Mouse (Mus musculus) heart, adult 8-10 months (tissue): ENCODE measurements around the gene Foxb1. TPM values are rescaled to one million over a fixed set of nuclear protein-coding genes. Genes with fewer than 3 reads are reported as not detected.

Source experiments
- DNase-seq: peaks from one replicate; pipeline ENCODE4 v3.0.0; 2022; ENCODE audit warnings: low spot score
- total RNA-seq, 4 experiments: library from RNA; stranded (reverse); gene quantifications; 2 replicates each; pipeline ENCODE4 v1.2.4; 2022

The Foxb1 gene
- total RNA-seq: not detected

GRCm38 (mm10) chr9:69760371-69761301 is at the start of gene Foxb1:
Gene Foxb1 (minus strand): TSS chr9:69760940.
- no peak for DNase-seq

- DNase-seq: no peak
Observed at GRCm38 (mm10) chr9:69790562-69790961, 29.8 kb upstream of the Foxb1 start.

- DNase-seq: no peak
Observed at GRCm38 (mm10) chr9:69779996-69780395, 19.3 kb upstream of the Foxb1 start.

GRCm38 (mm10) chr9:69769949-69770585 is 9.3 kb upstream of the Foxb1 start:
- no peak for DNase-seq

GRCm38 (mm10) chr9:69769091-69769948 is 8.6 kb upstream of the Foxb1 start:
- no peak for DNase-seq

- no peak for DNase-seq
Observed at GRCm38 (mm10) chr9:69768136-69768875, 7.6 kb upstream of the Foxb1 start.

GRCm38 (mm10) chr9:69767421-69767820 is 6.7 kb upstream of the Foxb1 start:
- DNase-seq: no peak

GRCm38 (mm10) chr9:69766936-69767335 is 6.2 kb upstream of the Foxb1 start:
- no peak for DNase-seq

GRCm38 (mm10) chr9:69766301-69766700 is 5.6 kb upstream of the Foxb1 start:
- DNase-seq: no peak

- no peak for DNase-seq
Observed at GRCm38 (mm10) chr9:69765483-69766050, 4.8 kb upstream of the Foxb1 start.

GRCm38 (mm10) chr9:69764586-69765482 is 4.1 kb upstream of the Foxb1 start:
- no peak for DNase-seq

GRCm38 (mm10) chr9:69763681-69764585 is 3.2 kb upstream of the Foxb1 start:
- no peak for DNase-seq

- DNase-seq: no peak
Observed at GRCm38 (mm10) chr9:69762703-69763102, 2.0 kb upstream of the Foxb1 start.

GRCm38 (mm10) chr9:69762221-69762620 is 1.5 kb upstream of the Foxb1 start:
- no peak for DNase-seq

- DNase-seq: no peak
Observed at GRCm38 (mm10) chr9:69761569-69761968, 829 bp upstream of the Foxb1 start.

- no peak for DNase-seq
Observed at GRCm38 (mm10) chr9:69759721-69760221, 969 bp downstream of the Foxb1 start.

GRCm38 (mm10) chr9:69758946-69759615 is 1.7 kb downstream of the Foxb1 start:
- no peak for DNase-seq

- no peak for DNase-seq
Observed at GRCm38 (mm10) chr9:69758506-69758905, 2.2 kb downstream of the Foxb1 start.
